Mouse (Mus musculus): Measurements from ENCODE around the gene Rbm3. TPM values are rescaled to one million over a fixed set of nuclear protein-coding genes. Genes with fewer than 3 reads are reported as not detected.

Rbm3 gene
- polyA plus RNA-seq, 1 experiment = 336 TPM

DNA sequence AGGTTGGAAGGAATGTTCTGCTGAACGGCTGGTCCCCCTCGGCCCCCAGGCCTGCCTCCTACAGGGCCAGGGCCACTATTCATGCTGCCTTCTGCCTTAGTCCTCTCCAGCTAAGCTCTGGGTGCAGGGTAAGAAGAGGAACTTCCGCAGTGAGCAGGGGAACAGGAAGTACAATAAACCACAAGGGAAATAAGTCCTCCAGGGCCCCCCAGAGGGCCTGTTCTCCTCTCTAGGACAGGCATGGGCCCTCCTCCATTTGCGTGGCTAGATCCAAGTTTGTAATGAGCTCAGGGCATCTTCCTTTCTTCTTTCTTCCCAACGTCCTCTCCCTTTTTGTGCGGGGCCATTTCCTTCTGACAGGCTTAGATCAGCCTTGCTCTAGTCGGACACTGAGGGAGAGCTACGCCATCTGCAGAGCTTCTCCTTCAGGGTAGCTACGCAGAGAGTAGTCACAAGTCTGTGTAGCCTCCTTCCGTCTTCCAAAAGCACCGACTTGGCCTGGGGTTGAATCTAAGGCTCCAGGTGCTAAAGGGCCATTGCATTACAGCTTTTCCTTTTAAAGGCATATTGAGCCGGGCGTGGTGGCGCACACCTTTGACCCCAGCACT lies 55.2 kb downstream of the Rbm3 start, which contains the start of gene Was:
Was (minus strand) TSS at position 153 of the 608 bp plus-strand sequence.
- TF ChIP-seq POLR2A (IDR thresholded peaks at IDR 0.05; ENCODE audit: borderline replicate concordance, extremely low read depth, insufficient read depth, insufficient read length, poor library complexity, severe bottlenecking) (no peak), CTCF (IDR thresholded peaks at IDR 0.05; ENCODE audit: borderline replicate concordance, extremely low read depth, insufficient read depth, insufficient read length) (no peak)
- DNase-seq (ENCODE audit: low read depth) = no peak

DNA sequence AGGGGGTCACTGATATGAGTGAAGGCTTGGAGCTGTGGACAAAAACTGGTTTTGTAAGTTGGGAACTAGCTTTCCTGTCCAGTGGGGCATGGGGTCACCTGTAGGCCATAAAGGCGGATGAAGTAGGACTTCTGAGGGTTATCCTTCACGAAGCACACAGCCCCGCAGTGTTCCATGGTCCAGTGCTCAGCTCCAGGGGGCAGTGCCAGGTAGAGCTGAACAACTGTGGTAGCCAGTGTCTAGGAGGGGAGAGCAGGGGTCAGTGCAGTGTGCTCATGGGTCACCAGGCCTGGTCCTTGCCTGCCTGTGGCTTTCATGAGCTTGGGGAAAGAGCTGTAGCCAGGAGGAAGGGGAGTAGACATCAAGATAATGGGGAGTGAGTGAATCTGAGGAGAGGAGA lies 55.9 kb downstream of the Rbm3 start:
- no peak for TF ChIP-seq CTCF (IDR thresholded peaks at IDR 0.05; ENCODE audit: borderline replicate concordance, extremely low read depth, insufficient read depth, insufficient read length)
- no peak for TF ChIP-seq POLR2A (IDR thresholded peaks at IDR 0.05; ENCODE audit: borderline replicate concordance, extremely low read depth, insufficient read depth, insufficient read length, poor library complexity, severe bottlenecking)
- DNase-seq (ENCODE audit: low read depth) = no peak

Other genes starting within 250 kb of the Rbm3 start
- 191 and 193 TPM in 2 replicates for gene Pqbp1, start 246.6 kb downstream of the Rbm3 start, polyA plus RNA-seq (2012; rRNA removed)
- 55.5 and 65.5 TPM in 2 replicates for gene Timm17b, start 246.5 kb downstream of the Rbm3 start, polyA plus RNA-seq (2012; rRNA removed)
- gene Gm10491, start 238.0 kb downstream of the Rbm3 start, polyA plus RNA-seq (2012; rRNA removed) = not detected in 2 replicates
- not detected in 2 replicates for gene Gm10490, start 236.3 kb downstream of the Rbm3 start, polyA plus RNA-seq (2012; rRNA removed)
- gene Pcsk1n, start 226.1 kb downstream of the Rbm3 start, polyA plus RNA-seq (2012; rRNA removed) = 88.1 and 140 TPM in 2 replicates
- 0.06 TPM in 1 of 2 replicates, not detected in the other for gene Eras, start 217.3 kb downstream of the Rbm3 start, polyA plus RNA-seq (2012; rRNA removed)
- gene Hdac6, start 198.0 kb downstream of the Rbm3 start, polyA plus RNA-seq (2012; rRNA removed) = 114 and 119 TPM in 2 replicates
- gene Gata1, start 167.8 kb downstream of the Rbm3 start, polyA plus RNA-seq (2012; rRNA removed) = 0.29 and 0.44 TPM in 2 replicates
- 0.33 and 0.43 TPM in 2 replicates for gene Glod5, start 127.4 kb downstream of the Rbm3 start, polyA plus RNA-seq (2012; rRNA removed)
- 46.5 and 56.7 TPM in 2 replicates for gene Suv39h1, start 71.1 kb downstream of the Rbm3 start, polyA plus RNA-seq (2012; rRNA removed)
- 0.52 and 1.00 TPM in 2 replicates for gene Was, start 55.4 kb downstream of the Rbm3 start, polyA plus RNA-seq (2012; rRNA removed)
- gene Wdr13, start 13.0 kb downstream of the Rbm3 start, polyA plus RNA-seq (2012; rRNA removed) = 235 and 257 TPM in 2 replicates
- gene Tbc1d25, start 30.3 kb upstream of the Rbm3 start, polyA plus RNA-seq (2012; rRNA removed) = 29.7 and 33.8 TPM in 2 replicates
- 20.0 and 23.7 TPM in 2 replicates for gene Ebp, start 47.6 kb upstream of the Rbm3 start, polyA plus RNA-seq (2012; rRNA removed)
- 101 and 133 TPM in 2 replicates for gene Porcn, start 60.6 kb upstream of the Rbm3 start, polyA plus RNA-seq (2012; rRNA removed)
- gene Ftsj1, start 106.5 kb upstream of the Rbm3 start, polyA plus RNA-seq (2012; rRNA removed) = 47.5 and 55.4 TPM in 2 replicates
- 33.7 and 37.7 TPM in 2 replicates for gene Slc38a5, start 125.3 kb upstream of the Rbm3 start, polyA plus RNA-seq (2012; rRNA removed)
- gene Ssxb10, start 181.5 kb upstream of the Rbm3 start, polyA plus RNA-seq (2012; rRNA removed) = not detected in 2 replicates
- gene Ssxb9, start 221.1 kb upstream of the Rbm3 start, polyA plus RNA-seq (2012; rRNA removed) = not detected in 2 replicates

Measured in brain, embryonic 14.5 days (tissue).